Mouse (Mus musculus): ENCODE measurements around the gene Msantd3. TPM values are rescaled to one million over a fixed set of nuclear protein-coding genes. Genes with fewer than 3 reads are reported as not detected.

Msantd3 gene
- polyA plus RNA-seq, 1 experiment from 2014 or later: 28.4 TPM

DNA sequence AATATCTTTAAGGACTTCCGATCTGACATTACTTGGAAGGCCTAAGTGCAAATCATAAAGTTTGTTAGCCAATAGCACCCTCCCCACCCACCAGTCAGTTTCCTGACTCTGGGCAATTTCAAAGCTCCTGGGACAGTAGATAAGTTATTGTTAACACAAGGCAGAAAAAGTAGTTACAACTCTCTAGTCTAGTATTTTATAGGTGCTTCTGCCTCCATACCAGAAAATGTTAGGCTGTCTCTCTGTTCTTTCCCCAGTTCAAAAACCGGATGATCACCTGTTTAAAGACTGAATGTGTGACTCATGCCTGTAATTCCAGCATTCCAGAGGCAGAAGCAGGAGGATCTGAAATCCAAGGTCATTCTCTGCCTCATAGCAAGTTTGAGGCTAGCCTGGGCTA lies 1.2 kb upstream of the Msantd3 start:
- 93% methylated on average over 2 of the region's 2 CpGs for WGBS
- DNase-seq (ENCODE audit: low spot score) (no peak), ATAC-seq (ENCODE audit: low read depth) (no peak)
- Histone ChIP-seq H3K9me3 (ENCODE audit: control insufficient read depth, low read length) (no peaks in the 10 kb centered on the region), H3K27me3 (replicated peaks; ENCODE audit: control insufficient read depth, insufficient read depth, low read length) (no peaks in the 10 kb centered on the region), H3K36me3 (ENCODE audit: control insufficient read depth, insufficient read depth, low read length) (no peaks in the 10 kb centered on the region), H3K4me2 (ENCODE audit: low read depth, low read length) (no peak overlapping the region), H3K4me1 (ENCODE audit: control insufficient read depth, insufficient read depth, low read length) (peaks cover 16% of the 10 kb centered on the region), H3K9ac (ENCODE audit: low read depth, low read length) (no peak overlapping the region), H3K4me3 (ENCODE audit: low read depth, low read length) (no peak overlapping the region), H3K27ac (replicated peaks; ENCODE audit: low read depth, low read length) (no peak overlapping the region)

- H3K4me3 ChIP-seq (ENCODE audit: low read depth, low read length): peak overlapping the region; percentile 78
- WGBS: 0% methylated on average over 4 of the region's 50 CpGs
- no peaks in the 10 kb centered on the region for H3K9me3 ChIP-seq (ENCODE audit: control insufficient read depth, low read length)
- no peaks in the 10 kb centered on the region for H3K36me3 ChIP-seq (ENCODE audit: control insufficient read depth, insufficient read depth, low read length)
- peak; percentile 70 for ATAC-seq (ENCODE audit: low read depth)
- peak overlapping the region; percentile 94 for H3K9ac ChIP-seq (ENCODE audit: low read depth, low read length)
- H3K4me1 ChIP-seq (ENCODE audit: control insufficient read depth, insufficient read depth, low read length): peaks cover 22% of the 10 kb centered on the region
- H3K4me2 ChIP-seq (ENCODE audit: low read depth, low read length): peak overlapping the region; percentile 64
- H3K27ac ChIP-seq (replicated peaks; ENCODE audit: low read depth, low read length): peak overlapping the region; percentile 95
- DNase-seq (ENCODE audit: low spot score): no peak
- H3K27me3 ChIP-seq (replicated peaks; ENCODE audit: control insufficient read depth, insufficient read depth, low read length): no peaks in the 10 kb centered on the region
These were observed 909 bp downstream of the Msantd3 start for GRCm38 (mm10) chr4:48540576-48541111.

GRCm38 (mm10) chr4:48541526-48542250 lies 2.0 kb downstream of the Msantd3 start:
- H3K9me3 ChIP-seq (ENCODE audit: control insufficient read depth, low read length): no peaks in the 10 kb centered on the region
- H3K4me1 ChIP-seq (ENCODE audit: control insufficient read depth, insufficient read depth, low read length): peaks cover 24% of the 10 kb centered on the region
- H3K27me3 ChIP-seq (replicated peaks; ENCODE audit: control insufficient read depth, insufficient read depth, low read length): no peaks in the 10 kb centered on the region
- H3K36me3 ChIP-seq (ENCODE audit: control insufficient read depth, insufficient read depth, low read length): no peaks in the 10 kb centered on the region
- H3K4me3 ChIP-seq (ENCODE audit: low read depth, low read length): peak overlapping the region; percentile 78
- peak overlapping the region; percentile 64 for H3K4me2 ChIP-seq (ENCODE audit: low read depth, low read length)
- H3K9ac ChIP-seq (ENCODE audit: low read depth, low read length): peak overlapping the region; percentile 94
- ATAC-seq (ENCODE audit: low read depth) (no peak), DNase-seq (ENCODE audit: low spot score) (no peak)
- H3K27ac ChIP-seq (replicated peaks; ENCODE audit: low read depth, low read length): 0 out of 2 replicates have a peak overlapping the region, but pooled peaks have one; percentile 19
- WGBS: 3% methylated on average over 15 of the region's 15 CpGs

- Histone ChIP-seq H3K4me3 (ENCODE audit: low read depth, low read length) (no peak overlapping the region), H3K27ac (replicated peaks; ENCODE audit: low read depth, low read length) (no peak overlapping the region)
- no peak for DNase-seq (ENCODE audit: low spot score)
These were observed 2.6 kb downstream of the Msantd3 start for GRCm38 (mm10) chr4:48542351-48542750.

DNA sequence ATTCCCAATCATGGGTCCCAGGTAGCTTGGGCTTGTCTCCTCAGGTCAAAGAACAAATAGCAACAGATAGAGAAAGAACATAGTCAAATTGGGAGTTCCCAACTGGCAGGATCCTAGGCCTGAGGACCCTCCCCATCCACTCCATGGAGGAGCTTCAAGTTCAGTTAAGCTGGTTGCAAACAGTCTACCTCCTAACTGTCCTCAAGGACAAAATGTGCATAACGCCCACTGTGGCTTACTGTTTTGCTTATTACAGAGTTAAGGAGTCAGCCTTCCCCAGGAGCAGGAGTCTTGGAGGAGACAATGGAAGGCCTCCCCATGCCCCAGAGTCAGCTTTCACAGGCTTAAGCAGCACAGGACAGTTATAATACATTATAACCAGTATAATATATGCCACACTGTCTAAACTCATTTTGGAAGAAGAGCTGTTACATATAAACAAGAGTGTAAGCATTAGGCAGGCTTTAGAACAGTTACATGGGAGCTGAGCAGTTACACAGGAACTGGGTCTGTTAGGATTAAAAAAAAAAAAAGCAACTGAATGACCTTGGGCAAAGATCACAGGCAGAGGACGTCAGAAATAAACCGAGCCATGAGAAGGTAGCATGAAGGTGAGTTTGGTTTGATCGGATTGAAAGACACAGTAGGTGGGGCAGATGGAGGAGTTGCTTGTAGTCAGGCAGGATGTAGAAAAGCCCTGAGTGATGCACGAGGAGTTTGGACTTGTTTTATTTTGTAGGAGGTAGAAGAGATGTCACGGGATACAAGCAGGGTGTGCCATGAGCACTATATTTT lies 3.5 kb downstream of the Msantd3 start:
- DNase-seq (ENCODE audit: low spot score): no peak

More at GRCm38 (mm10) chr4:48542351-48542750, 2.6 kb downstream of the Msantd3 start:
- Histone ChIP-seq H3K27me3 (replicated peaks; ENCODE audit: control insufficient read depth, insufficient read depth, low read length) (no peaks in the 10 kb centered on the region), H3K4me1 (ENCODE audit: control insufficient read depth, insufficient read depth, low read length) (peaks cover 30% of the 10 kb centered on the region), H3K9ac (ENCODE audit: low read depth, low read length) (no peak overlapping the region; the same call in 1 of the 2 replicates), H3K36me3 (ENCODE audit: control insufficient read depth, insufficient read depth, low read length) (no peaks in the 10 kb centered on the region), H3K9me3 (ENCODE audit: control insufficient read depth, low read length) (no peaks in the 10 kb centered on the region), H3K4me2 (ENCODE audit: low read depth, low read length) (peak overlapping the region; percentile 64)
- 27% methylated on average over 5 of the region's 5 CpGs for WGBS
- no peak for ATAC-seq (ENCODE audit: low read depth)

DNA sequence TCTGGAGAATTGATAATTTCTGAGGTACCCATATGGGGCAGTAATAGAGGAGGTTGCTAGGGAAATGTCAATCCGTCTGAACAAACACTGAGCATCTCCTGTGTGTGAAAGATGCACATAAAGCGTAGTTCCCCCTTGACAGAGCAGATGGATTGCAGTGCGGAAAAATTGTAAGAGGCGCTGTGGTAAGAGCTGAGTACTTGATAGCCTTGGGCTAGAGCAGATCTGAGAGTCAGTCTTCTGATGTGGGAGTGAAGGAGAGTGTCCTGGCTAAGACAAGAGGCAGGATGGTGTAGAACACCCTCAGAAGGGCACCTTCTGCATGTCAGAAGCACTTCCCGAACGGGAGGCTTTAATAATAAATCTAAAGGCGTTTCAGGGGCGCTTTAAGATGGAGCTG lies 4.4 kb downstream of the Msantd3 start:
- ATAC-seq (ENCODE audit: low read depth): no peak
- Histone ChIP-seq H3K9ac (ENCODE audit: low read depth, low read length) (no peak overlapping the region), H3K36me3 (ENCODE audit: control insufficient read depth, insufficient read depth, low read length) (no peaks in the 10 kb centered on the region), H3K4me3 (ENCODE audit: low read depth, low read length) (no peak overlapping the region), H3K4me1 (ENCODE audit: control insufficient read depth, insufficient read depth, low read length) (peaks cover 44% of the 10 kb centered on the region), H3K27ac (replicated peaks; ENCODE audit: low read depth, low read length) (no peak overlapping the region), H3K27me3 (replicated peaks; ENCODE audit: control insufficient read depth, insufficient read depth, low read length) (no peaks in the 10 kb centered on the region), H3K4me2 (ENCODE audit: low read depth, low read length) (no peak overlapping the region), H3K9me3 (ENCODE audit: control insufficient read depth, low read length) (no peaks in the 10 kb centered on the region)
- DNase-seq (ENCODE audit: low spot score): no peak
- WGBS: 62% methylated on average over 8 of the region's 8 CpGs

More for the DNA sequence above, 3.5 kb downstream of the Msantd3 start:
- 61% methylated on average over 6 of the region's 6 CpGs for WGBS
- H3K27ac ChIP-seq (replicated peaks; ENCODE audit: low read depth, low read length): no peak overlapping the region
- no peaks in the 10 kb centered on the region for H3K36me3 ChIP-seq (ENCODE audit: control insufficient read depth, insufficient read depth, low read length)
- H3K9me3 ChIP-seq (ENCODE audit: control insufficient read depth, low read length): no peaks in the 10 kb centered on the region
- H3K9ac ChIP-seq (ENCODE audit: low read depth, low read length): no peak overlapping the region
- H3K4me1 ChIP-seq (ENCODE audit: control insufficient read depth, insufficient read depth, low read length): peaks cover 36% of the 10 kb centered on the region
- no peak overlapping the region for H3K4me2 ChIP-seq (ENCODE audit: low read depth, low read length)
- no peak overlapping the region for H3K4me3 ChIP-seq (ENCODE audit: low read depth, low read length)
- ATAC-seq (ENCODE audit: low read depth): no peak
- H3K27me3 ChIP-seq (replicated peaks; ENCODE audit: control insufficient read depth, insufficient read depth, low read length): no peaks in the 10 kb centered on the region

DNA sequence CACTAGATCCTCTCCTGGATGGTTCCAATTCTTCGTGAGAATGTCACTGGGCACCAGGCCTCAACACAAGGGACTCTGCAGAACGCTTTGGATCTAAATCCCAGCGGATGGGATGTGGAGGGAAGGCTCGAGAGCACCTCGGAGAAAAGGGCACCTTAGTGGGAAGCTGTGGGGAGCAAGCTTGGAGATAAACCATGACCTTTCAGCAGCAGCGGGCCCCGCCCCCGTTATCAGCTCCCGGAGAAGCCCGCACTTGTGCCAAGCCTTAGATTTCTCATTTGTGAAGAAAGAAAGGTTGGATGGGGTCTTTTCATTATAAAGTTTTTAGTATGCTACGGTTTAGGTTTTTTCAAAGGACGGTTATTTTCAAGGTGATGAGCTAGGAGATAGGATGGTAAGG lies 6.2 kb downstream of the Msantd3 start:
- H3K27ac ChIP-seq (replicated peaks; ENCODE audit: low read depth, low read length): no peak overlapping the region
- ATAC-seq (ENCODE audit: low read depth) (no peak), DNase-seq (ENCODE audit: low spot score) (no peak)
- peaks cover 48% of the 10 kb centered on the region for H3K4me1 ChIP-seq (ENCODE audit: control insufficient read depth, insufficient read depth, low read length)
- no peak overlapping the region for H3K4me2 ChIP-seq (ENCODE audit: low read depth, low read length)
- H3K4me3 ChIP-seq (ENCODE audit: low read depth, low read length): no peak overlapping the region
- no peaks in the 10 kb centered on the region for H3K9me3 ChIP-seq (ENCODE audit: control insufficient read depth, low read length)
- no peaks in the 10 kb centered on the region for H3K36me3 ChIP-seq (ENCODE audit: control insufficient read depth, insufficient read depth, low read length)
- WGBS: 55% methylated on average over 12 of the region's 12 CpGs
- no peaks in the 10 kb centered on the region for H3K27me3 ChIP-seq (replicated peaks; ENCODE audit: control insufficient read depth, insufficient read depth, low read length)
- no peak overlapping the region for H3K9ac ChIP-seq (ENCODE audit: low read depth, low read length)

- Histone ChIP-seq H3K9ac (ENCODE audit: low read depth, low read length) (no peak overlapping the region), H3K4me3 (ENCODE audit: low read depth, low read length) (no peak overlapping the region), H3K9me3 (ENCODE audit: control insufficient read depth, low read length) (no peaks in the 10 kb centered on the region), H3K27me3 (replicated peaks; ENCODE audit: control insufficient read depth, insufficient read depth, low read length) (no peaks in the 10 kb centered on the region), H3K4me2 (ENCODE audit: low read depth, low read length) (no peak overlapping the region), H3K27ac (replicated peaks; ENCODE audit: low read depth, low read length) (no peak overlapping the region), H3K4me1 (ENCODE audit: control insufficient read depth, insufficient read depth, low read length) (peaks cover 45% of the 10 kb centered on the region), H3K36me3 (ENCODE audit: control insufficient read depth, insufficient read depth, low read length) (0 out of 2 replicates have a peak, but pooled peaks cover 3% of the 10 kb centered on the region)
- DNase-seq (ENCODE audit: low spot score) (no peak), ATAC-seq (ENCODE audit: low read depth) (peak; percentile 35; the same call in 1 of the 2 replicates)
- WGBS: 58% methylated on average over 9 of the region's 9 CpGs
These were observed 7.1 kb downstream of the Msantd3 start for GRCm38 (mm10) chr4:48546568-48547496.

Data from embryonic facial prominence, embryonic 14.5 days (tissue).